Mouse (Mus musculus): ENCODE data around the gene Grm4.

- TF ChIP-seq POLR2A (IDR thresholded peaks at IDR 0.05; ENCODE audit: extremely low read depth, insufficient read depth, low read length) (no peak), CTCF (IDR thresholded peaks at IDR 0.05; ENCODE audit: low read depth, low read length) (no peak)
These were observed 61.2 kb downstream of the Grm4 start for GRCm38 (mm10) chr17:27459979-27460378.

All from liver, adult 2 months (tissue).